Mouse (Mus musculus): Measurements from ENCODE around the gene Mum1. TPM values are rescaled to one million over a fixed set of nuclear protein-coding genes. Genes with fewer than 3 reads are reported as not detected.

Gene Mum1
- polyA plus RNA-seq (2014; fragmentation: Nextera tagmentation; extraction: Ambion mirVana): 56.8 and 63.4 TPM in 2 replicates

GRCm38 (mm10) chr10:80226416-80227165 lies at the start of gene Mum1:
Gene Mum1, plus strand, starts transcription at chr10:80226434.
- peak; percentile 99 for ATAC-seq (ENCODE audit: insufficient read depth)
- peak within 1 kb of the TSS; percentile 91 for H3K9ac ChIP-seq
- peaks cover 30% of the 10 kb centered on the region for H3K36me3 ChIP-seq (ENCODE audit: insufficient read depth)

GRCm38 (mm10) chr10:80177441-80178279 lies 48.6 kb upstream of the Mum1 start:
- Histone ChIP-seq H3K4me1 (ENCODE audit: insufficient read depth) (no peaks in the 10 kb centered on the region; the same call in none of the 2 replicates), H3K27me3 (ENCODE audit: insufficient read depth, low read length) (no peaks in the 10 kb centered on the region), H3K4me3 (ENCODE audit: low read depth, low read length) (no peak overlapping the region), H3K9me3 (ENCODE audit: low read depth, low read length) (no peaks in the 10 kb centered on the region), H3K9ac (no peak overlapping the region), H3K27ac (ENCODE audit: low read depth) (no peak overlapping the region), H3K36me3 (ENCODE audit: insufficient read depth) (peaks cover 3% of the 10 kb centered on the region; the same call in 1 of the 2 replicates), H3K4me2 (no peak overlapping the region)
- DNase-seq (no peak), ATAC-seq (ENCODE audit: insufficient read depth) (no peak)
- WGBS: 64% methylated on average over 7 of the region's 7 CpGs
- TF ChIP-seq CTCF (IDR thresholded peaks at IDR 0.05; ENCODE audit: low read depth): no peak

More at GRCm38 (mm10) chr10:80226416-80227165, at the start of gene Mum1:
- H3K4me2 ChIP-seq: peak within 1 kb of the TSS; percentile 97
- TF ChIP-seq CTCF (IDR thresholded peaks at IDR 0.05; ENCODE audit: low read depth): peak; percentile 77
- peaks cover 22% of the 10 kb centered on the region for H3K4me1 ChIP-seq (ENCODE audit: insufficient read depth)
- H3K27ac ChIP-seq (ENCODE audit: low read depth): peak within 1 kb of the TSS; percentile 91
- WGBS: under 1% methylated on average over 72 of the region's 75 CpGs
- H3K27me3 ChIP-seq (ENCODE audit: insufficient read depth, low read length): no peaks in the 10 kb centered on the region
- peak within 1 kb of the TSS; percentile 88 for H3K4me3 ChIP-seq (ENCODE audit: low read depth, low read length)
- peak; percentile 99 for DNase-seq
- H3K9me3 ChIP-seq (ENCODE audit: low read depth, low read length): no peaks in the 10 kb centered on the region

GRCm38 (mm10) chr10:80179068-80180051 lies 46.9 kb upstream of the Mum1 start, which contains the start of gene Efna2:
Gene Efna2, plus strand, starts transcription at chr10:80179482.
- H3K36me3 ChIP-seq (ENCODE audit: insufficient read depth): 0 out of 2 replicates have a peak, but pooled peaks cover 2% of the 10 kb centered on the region
- H3K4me3 ChIP-seq (ENCODE audit: low read depth, low read length): peak within 1 kb of the TSS; percentile 75
- DNase-seq (peak; percentile 79), ATAC-seq (ENCODE audit: insufficient read depth) (peak; percentile 72)
- H3K27ac ChIP-seq (ENCODE audit: low read depth): peak within 1 kb of the TSS; percentile 54; the same call in 1 of the 2 replicates
- 1% methylated on average over 81 of the region's 106 CpGs for WGBS
- TF ChIP-seq CTCF (IDR thresholded peaks at IDR 0.05; ENCODE audit: low read depth): no peak
- H3K9ac ChIP-seq: peak within 1 kb of the TSS; percentile 93
- no peaks in the 10 kb centered on the region; the same call in none of the 2 replicates for H3K4me1 ChIP-seq (ENCODE audit: insufficient read depth)
- H3K27me3 ChIP-seq (ENCODE audit: insufficient read depth, low read length): no peaks in the 10 kb centered on the region
- H3K9me3 ChIP-seq (ENCODE audit: low read depth, low read length): no peaks in the 10 kb centered on the region
- H3K4me2 ChIP-seq: peak within 1 kb of the TSS; percentile 77

- TF ChIP-seq CTCF (IDR thresholded peaks at IDR 0.05; ENCODE audit: low read depth): no peak
- Histone ChIP-seq H3K4me1 (ENCODE audit: insufficient read depth) (no peaks in the 10 kb centered on the region; the same call in none of the 2 replicates), H3K9ac (peak overlapping the region; percentile 93), H3K4me3 (ENCODE audit: low read depth, low read length) (peak overlapping the region; percentile 75), H3K9me3 (ENCODE audit: low read depth, low read length) (no peaks in the 10 kb centered on the region), H3K36me3 (ENCODE audit: insufficient read depth) (0 out of 2 replicates have a peak, but pooled peaks cover 2% of the 10 kb centered on the region), H3K27ac (ENCODE audit: low read depth) (no peak overlapping the region), H3K27me3 (ENCODE audit: insufficient read depth, low read length) (no peaks in the 10 kb centered on the region), H3K4me2 (peak overlapping the region; percentile 77)
- 26% methylated on average over 6 of the region's 6 CpGs for WGBS
- ATAC-seq (ENCODE audit: insufficient read depth) (no peak), DNase-seq (no peak)
Measured at GRCm38 (mm10) chr10:80180288-80180687, 45.9 kb upstream of the Mum1 start.

GRCm38 (mm10) chr10:80180823-80181222 lies 45.4 kb upstream of the Mum1 start:
- Histone ChIP-seq H3K27me3 (ENCODE audit: insufficient read depth, low read length) (no peaks in the 10 kb centered on the region), H3K4me1 (ENCODE audit: insufficient read depth) (no peaks in the 10 kb centered on the region; the same call in none of the 2 replicates), H3K4me2 (peak overlapping the region; percentile 77), H3K4me3 (ENCODE audit: low read depth, low read length) (peak overlapping the region; percentile 75), H3K27ac (ENCODE audit: low read depth) (no peak overlapping the region), H3K36me3 (ENCODE audit: insufficient read depth) (0 out of 2 replicates have a peak, but pooled peaks cover 2% of the 10 kb centered on the region), H3K9me3 (ENCODE audit: low read depth, low read length) (no peaks in the 10 kb centered on the region), H3K9ac (peak overlapping the region; percentile 93)
- WGBS: 26% methylated on average over 5 of the region's 5 CpGs
- no peak for TF ChIP-seq CTCF (IDR thresholded peaks at IDR 0.05; ENCODE audit: low read depth)
- DNase-seq (no peak), ATAC-seq (ENCODE audit: insufficient read depth) (no peak)

- Histone ChIP-seq H3K27me3 (ENCODE audit: insufficient read depth, low read length) (no peaks in the 10 kb centered on the region), H3K9ac (no peak overlapping the region), H3K4me1 (ENCODE audit: insufficient read depth) (no peaks in the 10 kb centered on the region; the same call in none of the 2 replicates), H3K27ac (ENCODE audit: low read depth) (no peak overlapping the region), H3K4me3 (ENCODE audit: low read depth, low read length) (no peak overlapping the region), H3K4me2 (no peak overlapping the region), H3K36me3 (ENCODE audit: insufficient read depth) (peaks cover 12% of the 10 kb centered on the region), H3K9me3 (ENCODE audit: low read depth, low read length) (no peaks in the 10 kb centered on the region)
- ATAC-seq (ENCODE audit: insufficient read depth) (no peak), DNase-seq (no peak)
- 97% methylated on average over 7 of the region's 7 CpGs for WGBS
- no peak for TF ChIP-seq CTCF (IDR thresholded peaks at IDR 0.05; ENCODE audit: low read depth)
Measured at GRCm38 (mm10) chr10:80182547-80182946, 43.7 kb upstream of the Mum1 start.
